Mouse (Mus musculus): Measurements from ENCODE around the gene Gm17349.
"Not testable (repeated sequence)": the region's sequence is repeated elsewhere in the genome, so short reads cannot be mapped to it uniquely, and the experiment has no call there.

- TF ChIP-seq CTCF, POLR2A (IDR thresholded peaks at IDR 0.05; ENCODE audit: insufficient read depth, low read depth, low read length): not testable (repeated sequence)
These were observed 3.7 kb downstream of the Gm17349 start for GRCm38 (mm10) chr15:99701640-99701998.
